Mouse (Mus musculus) common myeloid progenitor, adult 5-6 weeks (primary cell): ENCODE measurements at regions not wholly inside any gene's neighbourhood (a gene's known extent, or its start where the extent isn't known, plus 50 kb on each side); places are given as distances from the start of the nearest gene placed in this dataset.

Source experiments
- ATAC-seq: replicated peaks from 2 replicates; pipeline ENCODE4 v1.8.0; 2016; ENCODE audit warnings: low read depth, mild to moderate bottlenecking, moderate TSS enrichment, inconsistent platforms; ENCODE audit not compliant: poor library complexity, severe bottlenecking

DNA sequence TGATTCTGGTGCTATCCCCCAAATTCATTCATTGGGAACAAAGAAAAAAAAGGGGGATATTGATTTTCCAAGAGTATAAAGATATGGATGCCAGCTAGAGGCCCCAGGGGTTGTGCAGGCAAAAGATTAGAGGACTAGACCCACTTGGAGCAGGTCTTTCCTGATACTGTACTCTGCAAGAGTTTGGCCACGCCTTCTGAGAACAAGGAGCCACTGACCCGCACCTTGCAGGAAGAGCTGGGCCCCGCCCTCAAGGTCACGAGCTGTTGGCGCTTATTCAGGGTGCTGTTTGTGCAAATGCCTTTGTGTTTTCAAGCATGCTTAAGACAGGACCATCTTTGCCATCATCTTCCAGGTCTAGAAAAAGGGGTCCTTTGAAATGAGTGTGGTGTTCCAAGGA is 54.5 kb upstream of the Slc7a1 start:
- ATAC-seq, result no peak

DNA sequence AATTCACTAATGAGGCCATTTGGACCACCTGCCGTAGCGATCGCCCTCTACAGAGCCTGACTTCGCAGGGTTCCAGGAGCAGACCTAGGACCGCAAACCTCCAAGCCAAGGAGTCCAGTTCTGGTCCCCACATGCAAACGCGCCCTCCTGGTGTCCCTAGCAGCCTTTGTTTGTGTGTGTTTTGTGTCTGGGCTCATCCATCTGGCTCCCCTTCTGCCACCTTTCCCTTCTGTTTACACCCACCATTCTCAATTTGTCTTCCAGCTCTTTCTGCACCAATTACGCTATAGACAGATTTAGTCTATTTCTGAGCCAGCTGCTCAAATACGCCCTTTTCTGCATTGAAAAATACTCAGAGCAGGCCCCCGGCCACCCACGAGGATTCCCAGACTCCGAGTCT is 54.1 kb upstream of the Slc7a1 start:
- no peak for ATAC-seq

DNA sequence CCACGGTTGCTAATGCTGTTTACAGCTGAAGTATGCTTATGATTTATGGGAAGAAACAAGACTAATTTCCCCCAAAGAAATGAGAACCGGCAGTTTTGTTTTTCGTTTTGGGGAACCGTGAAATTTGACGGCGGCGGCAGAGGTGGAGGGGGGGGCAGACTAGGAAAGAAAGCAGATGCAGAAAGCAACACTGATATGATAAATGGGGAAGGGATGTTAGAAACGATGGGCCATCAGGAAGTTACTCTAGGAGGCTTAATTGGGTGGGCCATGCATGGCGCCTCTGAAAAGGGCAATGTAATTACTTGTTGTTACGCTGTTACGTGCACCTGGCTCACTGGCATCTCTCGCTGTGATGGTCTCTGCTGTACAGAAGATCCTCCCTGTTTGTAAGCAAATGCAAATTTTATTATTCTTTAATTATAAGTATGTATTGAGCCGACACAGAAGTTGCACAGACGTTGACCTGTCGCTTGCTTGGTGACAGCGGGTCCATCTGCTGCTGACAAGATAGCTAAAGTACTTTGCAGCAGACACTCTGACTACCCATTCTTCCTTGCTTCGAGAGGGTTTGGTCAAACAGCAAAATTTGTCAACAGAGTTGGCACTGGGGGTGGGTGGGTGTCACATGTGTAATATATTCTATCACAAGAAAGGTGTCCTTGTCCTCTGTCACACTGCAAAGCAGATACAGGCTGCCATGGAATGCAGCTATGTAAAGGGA is 53.4 kb upstream of the Slc7a1 start:
- ATAC-seq, result peak; percentile 69

DNA sequence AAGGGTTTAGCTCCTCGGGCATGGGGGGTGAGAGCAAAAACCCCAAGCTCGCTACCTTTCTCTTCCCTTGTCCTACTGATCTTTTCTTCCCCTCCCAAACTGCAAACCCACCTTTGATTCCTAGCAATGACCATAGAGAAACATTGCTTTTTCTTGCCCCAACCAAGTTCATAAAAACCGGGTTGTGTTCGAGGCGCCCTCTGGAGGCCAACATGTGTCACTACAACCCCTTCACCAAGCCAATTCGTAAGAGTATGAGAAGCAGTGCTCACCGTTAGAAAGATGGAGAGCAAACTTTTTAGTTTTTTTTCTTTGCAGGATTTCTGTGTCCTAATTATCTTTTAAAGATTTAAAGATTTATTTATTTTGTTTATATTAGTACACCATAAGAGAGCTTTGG is 52.1 kb upstream of the Slc7a1 start:
- ATAC-seq, result peak; percentile 64

DNA sequence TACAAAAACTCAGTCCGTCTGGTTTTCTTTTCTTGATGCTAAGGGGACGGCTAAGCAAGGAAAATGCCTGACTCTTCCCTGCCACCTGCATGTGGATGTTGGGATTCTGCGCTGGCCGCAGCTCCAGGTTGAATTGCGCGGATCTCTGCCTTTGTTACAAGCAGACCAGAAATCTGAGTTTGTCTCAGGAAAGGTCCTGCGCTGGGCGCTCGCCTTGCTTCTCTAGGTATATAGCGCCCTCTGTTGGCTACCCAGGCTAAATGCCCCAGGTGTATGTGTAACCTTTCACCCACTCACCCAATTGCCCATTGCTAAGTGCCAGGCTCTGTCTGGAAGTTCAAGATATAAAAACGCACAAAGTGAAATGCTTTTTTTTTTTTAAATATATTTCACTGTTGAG is 51.2 kb upstream of the Slc7a1 start:
- peak; percentile 75 for ATAC-seq
